Mouse (Mus musculus) central nervous system, embryonic 11.5 days (tissue): ENCODE data around the gene Tsc22d4. TPM values are rescaled to one million over a fixed set of nuclear protein-coding genes. Genes with fewer than 3 reads are reported as not detected.

Experiments
- polyA plus RNA-seq: library from polyadenylated mRNA; depleted of rRNA; stranded (reverse); fragments of >200 nt; gene quantifications from 2 replicates; pipeline ENCODE4 v1.2.3, GENCODE M21; 2012; rRNA removed

Gene Tsc22d4
- 35.3 and 42.8 TPM in 2 replicates for polyA plus RNA-seq

DNA sequence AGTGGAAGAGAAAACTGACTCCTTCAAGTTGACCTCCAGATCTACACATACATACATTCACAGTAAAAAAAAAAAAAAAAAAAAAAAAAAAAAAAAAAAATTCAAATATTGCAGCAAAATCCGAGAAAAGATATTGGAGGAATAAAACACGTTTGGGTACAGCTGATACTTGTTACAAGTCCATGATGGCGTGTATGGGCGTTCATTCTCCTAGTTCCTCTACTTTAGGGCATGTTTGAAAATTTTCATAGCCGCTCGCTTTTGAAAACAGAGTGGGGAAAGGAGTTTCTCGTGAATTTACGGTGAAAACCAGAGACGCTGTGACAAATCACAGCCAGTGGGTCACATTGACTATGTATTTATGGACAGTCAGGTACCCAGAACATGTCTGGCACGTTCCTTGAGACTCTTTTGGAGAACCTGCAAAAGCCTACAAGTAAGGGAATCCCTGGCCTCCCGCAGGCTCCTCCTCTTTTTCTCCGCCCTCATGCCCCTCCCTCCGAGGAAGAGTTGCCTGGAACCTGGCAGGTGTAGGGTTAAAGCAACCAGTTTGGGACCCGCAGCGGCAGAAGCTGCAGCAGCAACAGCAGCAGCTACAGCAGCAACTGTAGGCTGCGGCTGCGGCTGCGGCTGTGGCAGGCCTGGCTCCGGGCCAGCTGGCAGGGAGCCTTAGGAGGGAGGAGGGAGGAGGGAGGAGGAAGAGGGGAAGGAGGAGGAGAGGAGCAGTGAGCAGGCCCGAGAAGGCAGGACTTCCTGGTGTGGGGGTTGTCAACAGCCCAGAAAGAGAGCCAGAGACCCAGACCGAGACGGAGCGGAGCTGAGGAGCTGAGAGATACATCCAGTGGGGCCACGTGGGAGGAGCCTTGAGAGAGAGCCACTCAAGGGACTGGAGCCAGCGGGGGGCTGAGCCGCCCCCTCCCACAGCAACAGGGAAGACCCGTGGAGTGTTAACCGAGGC lies at the start of gene Tsc22d4:
Tsc22d4 (plus strand) TSS at position 517 of the 958 bp plus-strand sequence.

DNA sequence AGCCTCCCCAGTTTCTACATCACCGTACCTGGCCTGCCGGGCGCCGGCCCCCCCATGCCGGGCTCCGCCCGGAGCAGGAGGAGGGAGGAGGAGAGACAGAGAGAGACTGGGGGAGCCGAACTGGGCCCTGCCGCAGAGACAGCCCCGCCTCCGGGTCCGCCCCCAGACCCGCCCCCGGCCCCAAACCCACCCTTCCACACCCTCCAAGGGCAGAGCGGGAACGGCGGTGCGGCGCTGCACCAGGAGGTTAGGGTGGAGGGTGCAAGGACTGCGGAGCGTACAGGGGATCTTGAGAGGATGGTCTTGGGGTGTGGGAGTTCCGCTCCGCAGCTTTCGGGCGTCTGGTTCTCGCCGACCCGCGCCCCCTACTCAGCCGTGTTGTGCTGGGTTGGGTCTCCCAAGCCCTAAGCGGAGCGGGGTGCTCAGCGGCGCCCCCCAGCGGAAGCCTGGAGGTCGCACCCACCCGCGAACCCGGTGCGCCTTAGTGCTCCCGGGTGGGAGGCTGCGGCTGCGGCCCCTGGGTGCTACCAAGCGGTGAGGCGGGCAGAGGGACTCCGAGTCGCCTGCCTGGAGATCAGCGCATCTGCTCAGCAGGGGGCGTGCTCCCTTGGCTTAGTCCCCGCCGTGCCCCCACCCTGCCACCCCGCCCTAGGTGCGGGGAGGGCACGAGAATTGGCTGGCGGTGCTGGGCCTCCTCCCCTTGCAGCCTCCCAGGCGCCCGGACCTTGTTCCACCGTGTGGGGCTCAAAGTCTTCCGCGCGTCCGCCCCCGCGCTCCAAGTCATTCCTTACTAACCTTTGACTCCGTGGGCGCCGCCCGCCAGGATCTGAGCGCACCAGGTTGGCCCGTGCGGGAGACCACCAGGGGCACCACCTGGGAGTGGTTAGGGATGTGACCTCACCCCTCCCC lies 4.3 kb upstream of the Tsc22d4 start, which contains the start of gene Nyap1:
Nyap1 (minus strand) TSS at position 585 of the 909 bp plus-strand sequence.

DNA sequence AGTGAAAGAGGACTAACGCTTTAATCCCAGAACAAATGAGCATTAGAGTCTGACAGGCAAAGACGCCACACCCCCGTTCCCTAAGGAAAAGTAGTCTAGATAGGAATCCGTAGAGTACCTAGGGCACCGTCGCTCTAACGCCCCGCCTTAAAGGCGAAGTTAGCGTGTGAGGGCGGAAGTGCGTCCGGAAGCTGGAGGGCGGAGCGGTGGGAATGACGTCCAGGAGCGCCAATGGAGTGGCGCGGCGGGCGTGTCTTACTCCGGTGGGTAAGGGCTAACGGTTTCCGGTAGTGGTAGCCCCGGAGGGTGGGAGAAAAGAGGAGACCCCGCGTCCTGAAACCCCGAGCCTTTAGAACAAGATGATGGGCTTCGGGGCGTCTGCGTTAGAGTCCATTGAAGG lies 33.1 kb downstream of the Tsc22d4 start, which contains the start of gene Ppp1r35:
Ppp1r35 (plus strand) TSS at position 215 of the 400 bp plus-strand sequence.

DNA sequence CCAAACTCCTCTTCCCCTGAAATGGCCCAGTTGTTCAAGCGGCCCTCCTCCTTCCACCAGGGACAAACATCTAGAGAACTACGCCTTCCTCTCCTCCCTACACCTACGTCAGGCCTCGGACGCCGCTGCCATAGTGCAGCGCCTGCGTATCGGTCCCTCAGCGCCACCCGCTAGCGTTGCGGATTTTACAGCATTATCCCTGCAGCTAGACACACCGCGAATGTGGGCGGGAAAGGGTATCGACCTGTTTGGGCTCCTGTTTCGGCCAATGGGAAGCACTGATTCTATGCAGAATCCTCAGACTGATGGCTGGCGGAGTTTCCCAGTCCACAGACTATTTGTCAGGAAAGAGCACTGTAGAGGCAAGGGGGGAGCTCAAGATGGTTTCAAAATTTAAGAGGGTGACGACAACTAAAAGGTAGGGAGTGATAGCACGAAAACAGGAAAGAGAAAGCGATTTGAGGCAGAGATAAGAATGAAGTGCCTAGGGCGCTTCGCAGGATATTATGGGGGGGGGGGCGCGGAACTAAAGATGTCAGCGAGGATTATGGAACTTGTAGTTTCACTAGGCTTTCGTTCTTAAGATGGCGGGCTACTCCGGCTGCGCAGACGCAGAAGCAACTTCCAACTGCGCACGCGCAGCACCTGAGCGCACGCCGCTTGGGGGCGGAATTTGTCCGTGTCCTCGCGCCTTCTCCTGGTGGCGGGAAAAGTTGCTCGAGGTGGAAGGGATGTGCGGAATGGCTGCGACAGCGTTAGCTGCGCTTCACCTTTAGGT lies 41.8 kb downstream of the Tsc22d4 start, which contains the start of the genes Mepce and Zcwpw1:
Mepce (minus strand) TSS at position 505 of the 778 bp plus-strand sequence.
Zcwpw1 (plus strand) TSS at position 648 of the 778 bp plus-strand sequence.

Other genes with a start within 250 kb of the Tsc22d4 start
- gene Pop7, start 243.2 kb upstream of the Tsc22d4 start, polyA plus RNA-seq = 37.8 and 38.1 TPM in 2 replicates
- gene Gigyf1, start 227.2 kb upstream of the Tsc22d4 start, polyA plus RNA-seq = 49.3 and 96.6 TPM in 2 replicates
- gene Epo, start 212.5 kb upstream of the Tsc22d4 start, polyA plus RNA-seq = 0.14 and 0.25 TPM in 2 replicates
- gene Gnb2, start 212.2 kb upstream of the Tsc22d4 start, polyA plus RNA-seq = 496 and 503 TPM in 2 replicates
- 35.3 and 37.2 TPM in 2 replicates for gene Actl6b, start 192.2 kb upstream of the Tsc22d4 start, polyA plus RNA-seq
- gene Tfr2, start 175.9 kb upstream of the Tsc22d4 start, polyA plus RNA-seq = 4.9 and 5.7 TPM in 2 replicates
- gene Mospd3, start 144.7 kb upstream of the Tsc22d4 start, polyA plus RNA-seq = 31.8 and 36.3 TPM in 2 replicates
- gene Pcolce, start 131.9 kb upstream of the Tsc22d4 start, polyA plus RNA-seq = 56.3 and 103 TPM in 2 replicates
- gene Fbxo24, start 116.7 kb upstream of the Tsc22d4 start, polyA plus RNA-seq = 0.35 and 0.37 TPM in 2 replicates
- gene Lrch4, start 116.6 kb upstream of the Tsc22d4 start, polyA plus RNA-seq = 24.1 and 30.8 TPM in 2 replicates
- 16.3 and 21.2 TPM in 2 replicates for gene Gm20605, start 116.6 kb upstream of the Tsc22d4 start, polyA plus RNA-seq
- 29.4 and 31.0 TPM in 2 replicates for gene Sap25, start 104.4 kb upstream of the Tsc22d4 start, polyA plus RNA-seq
- 0.11 and 0.15 TPM in 2 replicates for gene Irs3, start 100.0 kb upstream of the Tsc22d4 start, polyA plus RNA-seq
- 17.6 and 35.0 TPM in 2 replicates for gene Agfg2, start 61.0 kb upstream of the Tsc22d4 start, polyA plus RNA-seq
- gene Nyap1, start 4.1 kb upstream of the Tsc22d4 start, polyA plus RNA-seq = 40.0 and 67.1 TPM in 2 replicates
- gene Ppp1r35, start 33.1 kb downstream of the Tsc22d4 start, polyA plus RNA-seq = 45.8 and 159 TPM in 2 replicates
- 35.3 and 36.9 TPM in 2 replicates for gene Mepce, start 41.9 kb downstream of the Tsc22d4 start, polyA plus RNA-seq
- gene Zcwpw1, start 42.1 kb downstream of the Tsc22d4 start, polyA plus RNA-seq = 18.1 and 26.0 TPM in 2 replicates
- 0.27 and 0.35 TPM in 2 replicates for gene Pilra, start 90.6 kb downstream of the Tsc22d4 start, polyA plus RNA-seq
- gene Pilrb1, start 112.4 kb downstream of the Tsc22d4 start, polyA plus RNA-seq = 0.02 and 0.12 TPM in 2 replicates
- 0.09 and 0.24 TPM in 2 replicates for gene Pilrb2, start 126.1 kb downstream of the Tsc22d4 start, polyA plus RNA-seq
- 0.02 and 0.08 TPM in 2 replicates for gene Cyp3a13, start 175.9 kb downstream of the Tsc22d4 start, polyA plus RNA-seq
- 0.10 and 0.37 TPM in 2 replicates for gene Gjc3, start 217.4 kb downstream of the Tsc22d4 start, polyA plus RNA-seq
- not detected in 2 replicates for gene Azgp1, start 235.8 kb downstream of the Tsc22d4 start, polyA plus RNA-seq